Mouse (Mus musculus): ENCODE data around the gene Pigh.

Gene Pigh

DNA sequence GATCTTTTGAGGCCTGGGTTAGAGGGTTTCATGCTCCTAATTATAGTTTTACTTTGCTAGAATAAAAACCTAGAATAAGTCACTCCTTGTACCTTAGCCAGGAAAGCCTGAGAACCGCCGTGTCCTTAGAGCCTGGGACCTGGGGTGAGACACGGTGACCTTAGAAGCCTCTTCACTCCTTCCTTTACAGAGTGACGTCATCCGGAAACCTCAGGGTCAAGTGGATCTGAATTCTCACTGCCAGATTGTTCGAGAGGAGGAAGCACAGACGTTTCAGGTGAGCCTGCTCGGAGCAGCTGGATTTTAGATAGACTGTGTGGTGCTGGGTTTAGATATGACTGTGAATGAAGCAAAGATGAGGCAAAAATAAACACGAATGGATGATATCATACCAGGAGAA is 23.0 kb downstream of the Pigh start:
- no peak for DNase-seq

DNA sequence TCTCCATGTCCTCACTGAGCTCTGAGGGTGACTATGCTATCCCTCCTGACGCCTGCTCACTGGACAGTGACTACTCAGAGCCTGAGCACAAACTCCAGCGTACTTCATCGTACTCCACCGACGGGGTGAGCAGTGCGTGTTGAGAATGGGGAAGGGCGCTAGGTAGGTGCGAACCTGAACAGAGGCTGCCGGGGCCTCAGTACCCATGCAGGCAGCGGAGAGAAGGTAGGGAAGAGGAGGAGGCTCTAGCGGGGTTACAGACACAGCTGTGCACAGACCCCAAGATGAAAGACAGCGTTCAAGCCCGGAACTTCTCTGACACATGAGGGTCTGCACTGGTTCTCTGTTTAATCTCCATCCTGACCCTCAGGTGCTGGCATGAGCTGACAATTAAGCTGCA is 25.0 kb downstream of the Pigh start:
- no peak for DNase-seq

DNA sequence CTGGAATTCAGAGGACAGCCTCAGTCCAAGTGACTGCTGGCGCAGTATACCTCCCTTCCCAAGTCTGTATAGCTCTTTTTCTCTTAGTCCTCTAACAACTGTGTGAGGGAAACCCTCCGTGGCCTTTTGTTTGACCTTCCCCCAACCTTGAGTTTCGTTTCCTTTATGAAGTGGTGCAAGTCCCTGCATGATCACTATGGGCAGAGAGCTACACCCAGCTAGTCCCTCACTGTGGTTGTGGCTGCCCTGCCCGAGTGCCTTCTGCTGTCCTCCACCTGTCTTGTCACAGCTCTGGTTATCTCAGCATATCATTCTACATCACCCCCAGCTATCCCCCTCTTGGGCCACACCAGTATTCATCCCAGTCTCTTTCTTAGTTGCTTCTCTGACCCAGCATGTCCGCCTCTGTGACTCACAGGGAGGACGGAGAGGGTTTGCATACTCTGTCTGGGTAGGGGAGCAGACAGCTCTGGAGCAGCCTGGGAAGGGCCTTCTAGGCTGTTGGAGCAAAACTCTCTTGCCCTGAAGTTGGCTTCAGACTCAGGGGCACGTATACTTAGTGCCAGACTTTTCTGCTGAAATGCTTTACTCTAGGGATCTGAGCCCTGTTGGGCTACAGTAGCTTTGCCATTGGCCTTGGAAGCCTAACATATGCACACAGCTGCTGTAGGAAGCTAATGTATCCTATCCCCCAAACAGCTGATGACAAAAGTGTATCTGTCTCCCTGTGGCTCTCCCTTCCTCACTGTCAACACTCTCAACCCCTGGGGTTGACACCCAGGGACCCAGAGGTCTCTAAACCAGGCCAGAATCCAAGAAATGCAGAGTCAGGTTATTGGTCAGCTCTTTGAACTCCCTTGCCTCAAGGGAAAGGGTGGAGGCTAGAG is 28.4 kb downstream of the Pigh start:
- DNase-seq, result no peak

DNA sequence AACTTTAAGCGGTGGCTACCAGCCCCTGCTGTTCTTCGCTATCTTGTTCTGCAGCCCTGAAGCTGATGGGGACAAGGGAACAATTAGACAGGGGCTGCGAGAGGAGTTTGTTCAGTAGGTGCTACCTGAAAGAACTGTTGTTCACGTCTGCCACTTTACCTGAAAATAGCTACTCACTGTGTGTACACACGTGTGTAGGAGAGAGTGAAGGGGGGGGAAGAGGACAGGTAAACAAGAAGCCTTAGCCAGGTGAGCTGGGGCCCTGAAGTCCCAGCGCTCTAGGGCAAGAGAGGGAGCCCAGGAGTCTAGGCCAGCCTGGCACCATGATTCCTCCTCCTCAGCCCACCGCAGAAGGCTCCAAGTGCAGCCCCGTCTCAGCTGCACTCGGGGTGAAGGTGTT is 29.3 kb downstream of the Pigh start:
- DNase-seq, result no peak

DNA sequence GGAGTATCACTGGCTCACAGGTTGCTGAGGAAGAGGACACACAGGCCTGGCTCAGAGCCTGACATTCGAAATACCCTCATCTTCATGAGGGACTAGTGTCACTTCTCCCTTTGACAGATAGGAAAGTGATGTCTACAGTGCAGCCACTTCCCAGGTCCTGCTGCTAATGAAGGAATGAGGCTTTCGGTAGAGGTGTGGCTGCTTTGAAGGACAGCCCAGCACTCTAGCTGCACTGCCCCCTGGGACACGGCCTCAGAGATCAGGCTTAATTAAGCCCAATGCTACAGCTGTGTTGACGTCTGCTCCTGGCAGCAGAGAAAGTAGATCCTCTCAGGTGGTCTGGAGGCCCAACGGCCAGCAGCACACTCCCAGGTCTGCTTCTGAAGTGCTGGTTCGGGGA is 29.9 kb downstream of the Pigh start:
- DNase-seq, result no peak

DNA sequence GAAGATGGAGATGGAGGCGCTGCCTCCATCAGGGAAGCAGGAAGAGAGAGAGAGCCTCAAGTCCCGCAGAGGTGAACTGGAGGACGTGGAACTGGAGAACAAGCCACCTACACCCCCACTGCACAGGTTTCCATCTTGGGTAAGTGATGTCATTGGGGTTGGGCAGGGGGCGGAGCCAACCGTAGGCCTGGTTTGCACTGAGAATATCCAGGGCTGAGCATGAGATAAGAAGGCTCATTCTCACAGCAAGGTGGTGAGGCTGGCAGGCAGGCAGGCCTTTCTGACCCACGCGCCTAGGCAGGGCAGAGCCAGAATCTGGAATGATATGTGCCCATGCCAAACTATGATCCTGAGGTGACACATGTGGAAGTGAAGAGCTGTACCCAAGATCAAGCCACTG is 34.2 kb downstream of the Pigh start:
- DNase-seq, result no peak

DNA sequence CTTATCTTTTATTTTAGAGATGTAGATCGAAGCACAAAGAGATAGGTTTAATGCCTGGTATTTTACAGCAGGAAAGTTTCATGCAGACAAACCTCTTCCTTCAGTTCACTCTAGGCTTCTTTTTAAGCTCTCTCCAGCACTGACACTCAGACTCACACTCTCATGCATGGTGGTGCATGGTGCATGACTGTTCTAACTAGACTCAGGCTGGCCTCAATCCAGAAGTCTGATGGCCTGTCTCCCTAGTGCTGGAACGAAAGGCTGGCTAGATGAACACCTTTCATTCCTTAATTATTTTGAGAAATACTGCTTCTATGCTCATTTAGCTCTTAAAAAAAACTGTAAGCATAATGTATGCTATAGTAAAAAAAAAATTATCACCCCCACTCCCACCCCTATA is 37.4 kb downstream of the Pigh start:
- DNase-seq, result no peak

DNA sequence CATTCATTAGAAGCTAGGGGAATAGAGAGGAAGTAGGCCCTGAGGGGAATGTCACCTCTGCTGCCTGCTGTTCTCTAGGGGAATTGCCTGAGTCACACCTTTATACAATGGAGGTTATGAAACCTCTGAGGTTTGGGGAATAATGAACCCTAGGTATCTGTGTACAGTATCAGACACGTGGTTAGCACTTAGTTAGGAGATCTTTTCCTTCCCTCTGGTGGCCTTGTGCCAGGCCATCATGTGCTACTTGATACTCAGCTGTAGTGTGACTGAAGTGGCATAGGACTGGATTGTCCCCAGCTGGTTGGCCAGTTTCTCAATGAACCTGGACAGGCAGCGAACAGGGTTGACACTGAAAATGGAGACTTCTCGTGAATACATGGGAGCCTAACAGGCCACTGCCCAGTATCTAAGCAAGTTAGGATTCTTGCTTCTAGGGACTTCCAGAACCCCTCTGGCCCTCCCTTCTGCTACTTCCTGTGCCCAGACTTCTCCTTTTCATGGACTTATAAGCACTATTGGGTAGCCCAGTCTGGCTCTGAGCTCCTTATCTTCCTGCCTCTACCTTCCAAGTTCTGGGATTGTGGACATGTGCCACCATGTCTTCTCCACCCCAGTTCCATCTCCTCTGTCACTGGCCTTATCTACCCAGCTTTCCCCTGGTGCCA is 38.8 kb downstream of the Pigh start:
- DNase-seq, result no peak

DNA sequence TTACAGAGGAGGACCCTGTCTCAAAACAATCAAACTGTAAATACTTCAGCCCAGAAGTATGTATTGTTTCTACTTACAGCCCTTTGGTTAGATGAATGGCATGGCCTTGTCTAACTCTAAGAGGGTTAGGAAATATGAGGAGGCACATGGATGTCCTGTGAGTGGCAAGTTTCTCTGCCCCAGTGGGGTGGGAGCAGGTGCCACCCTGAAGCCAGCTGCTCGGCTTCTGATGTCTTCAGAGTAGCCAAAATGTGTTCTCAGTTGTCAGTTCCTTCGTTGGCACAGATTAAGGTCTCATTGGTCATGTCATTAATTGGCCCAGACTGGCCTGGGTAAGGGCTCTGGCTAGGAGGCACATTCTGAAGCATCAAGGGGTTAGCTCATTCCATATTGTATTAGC is 39.6 kb downstream of the Pigh start:
- no peak for DNase-seq

DNA sequence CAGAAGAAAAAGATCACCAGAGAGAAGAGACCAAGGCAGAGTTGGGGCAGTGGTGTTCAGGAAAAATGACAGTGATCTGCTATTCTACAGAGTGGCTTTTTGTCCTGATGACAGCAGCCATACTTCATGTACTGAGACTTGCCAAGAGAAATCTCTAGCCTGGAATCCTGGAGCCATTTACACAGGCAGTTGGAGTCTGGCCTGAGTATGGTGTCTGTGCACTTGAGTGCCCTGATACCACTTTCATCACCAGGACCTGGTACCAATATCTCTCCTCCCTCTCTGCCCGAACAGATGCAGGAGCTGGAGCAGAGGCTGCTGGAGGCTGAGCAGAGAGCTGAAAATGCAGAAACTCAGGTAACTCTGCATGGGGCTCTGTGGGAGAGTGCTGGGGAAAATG is 40.6 kb downstream of the Pigh start:
- DNase-seq, result no peak

DNA sequence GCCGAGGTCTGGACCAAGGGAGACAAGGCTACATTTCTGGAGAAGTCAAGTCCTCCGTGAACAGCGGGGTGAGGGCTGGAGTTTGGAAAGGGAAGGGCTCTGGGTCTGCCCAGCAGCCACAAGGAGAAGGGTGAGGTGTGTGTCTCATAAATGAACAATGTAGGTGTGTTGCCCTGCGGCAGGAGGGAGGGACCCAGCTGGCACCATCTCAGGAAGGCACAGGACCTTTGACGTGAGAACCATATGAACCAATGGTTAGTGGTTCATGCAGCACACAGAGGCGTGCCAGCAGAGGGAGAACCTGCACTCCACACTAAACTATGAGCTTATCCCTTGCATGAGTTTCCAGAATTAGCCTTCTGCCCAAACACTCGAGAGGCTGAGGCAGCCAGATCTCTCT is 42.2 kb downstream of the Pigh start:
- no peak for DNase-seq

DNA sequence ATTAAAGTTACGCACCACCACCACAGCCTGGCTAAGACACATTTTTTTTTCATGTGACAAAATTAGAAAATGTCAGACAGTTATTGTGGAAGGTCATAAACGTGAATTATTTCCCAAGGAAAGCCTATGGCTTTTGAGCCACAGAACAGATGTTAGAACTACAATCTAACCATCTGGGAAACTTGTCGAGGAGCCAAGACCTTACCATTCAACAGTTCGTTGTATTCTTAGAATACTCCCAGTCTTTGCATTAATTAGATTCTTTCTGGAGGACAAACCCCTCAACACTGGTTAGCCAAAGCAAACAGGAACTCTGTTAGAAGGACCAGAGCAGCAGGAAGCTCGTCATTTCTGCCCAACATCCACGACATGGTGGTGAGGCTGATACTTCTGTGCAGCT is 43.3 kb downstream of the Pigh start:
- no peak for DNase-seq

DNA sequence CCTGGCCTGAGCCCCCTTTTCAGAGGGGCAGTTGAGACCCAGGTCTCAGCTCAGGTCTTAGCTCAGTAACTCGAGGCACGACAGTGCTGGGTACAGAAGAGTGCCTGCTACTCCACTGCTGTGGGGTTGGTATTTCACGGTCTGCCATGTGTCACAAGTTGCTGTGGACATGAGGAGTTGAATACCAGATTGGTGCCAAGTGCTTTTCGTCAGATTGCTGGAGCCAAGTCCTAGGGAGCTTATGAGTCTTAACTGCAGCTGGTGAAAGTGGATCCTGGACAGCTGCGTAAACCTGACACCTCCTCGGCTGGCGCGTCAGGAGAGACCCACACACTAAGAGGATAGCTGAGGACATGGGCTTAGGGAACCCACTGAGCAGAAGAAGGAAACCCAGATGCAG is 44.8 kb downstream of the Pigh start:
- DNase-seq, result no peak

DNA sequence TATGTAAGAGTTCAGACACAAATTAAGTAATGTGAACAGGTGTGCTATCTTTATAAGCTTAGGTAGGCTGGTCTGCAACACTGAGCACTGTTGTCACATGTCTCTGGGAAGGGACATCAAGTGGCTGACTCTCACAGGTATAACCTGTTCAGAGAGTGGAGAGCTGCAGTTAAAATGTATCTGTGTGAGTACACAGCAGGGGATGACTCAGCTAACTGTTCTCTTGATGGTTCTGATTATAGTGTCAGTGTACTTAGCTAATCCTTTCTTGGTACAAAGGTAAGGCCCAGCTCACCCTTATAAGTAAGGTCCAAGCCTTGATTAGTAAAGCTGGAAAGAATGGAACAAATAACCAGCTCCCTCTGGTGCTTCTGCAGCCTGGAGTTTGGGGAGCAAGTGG is 48.0 kb downstream of the Pigh start:
- DNase-seq, result no peak

DNA sequence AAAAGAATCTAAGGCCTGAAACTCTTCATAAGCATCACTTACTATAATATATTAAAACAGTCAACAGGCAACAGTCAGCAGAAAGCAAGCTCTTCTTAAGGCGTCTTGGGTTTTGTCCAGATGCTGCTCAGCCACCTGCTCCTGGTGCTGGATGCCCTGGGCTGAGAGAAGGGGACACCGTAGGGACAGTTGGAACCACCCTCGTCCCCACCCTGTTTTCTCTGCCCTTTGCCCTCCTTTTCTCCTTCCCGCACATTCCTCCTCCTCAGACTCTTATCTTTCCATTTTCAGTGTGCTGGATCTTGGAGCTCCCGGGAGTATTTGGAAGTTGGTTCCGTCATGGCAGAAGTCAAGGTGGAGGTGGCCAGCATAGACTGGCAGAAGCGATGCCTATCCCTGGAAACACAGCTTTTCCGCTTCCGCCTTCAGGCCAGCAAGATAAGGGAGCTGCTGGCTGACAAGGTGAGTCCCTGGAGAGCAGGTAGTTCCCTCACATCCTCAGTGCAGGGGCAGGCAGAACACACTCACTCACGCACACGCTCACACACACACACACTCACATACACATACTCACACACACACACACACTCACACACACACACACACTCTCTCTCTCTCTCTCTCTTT is 49.1 kb downstream of the Pigh start:
- no peak for DNase-seq

DNA sequence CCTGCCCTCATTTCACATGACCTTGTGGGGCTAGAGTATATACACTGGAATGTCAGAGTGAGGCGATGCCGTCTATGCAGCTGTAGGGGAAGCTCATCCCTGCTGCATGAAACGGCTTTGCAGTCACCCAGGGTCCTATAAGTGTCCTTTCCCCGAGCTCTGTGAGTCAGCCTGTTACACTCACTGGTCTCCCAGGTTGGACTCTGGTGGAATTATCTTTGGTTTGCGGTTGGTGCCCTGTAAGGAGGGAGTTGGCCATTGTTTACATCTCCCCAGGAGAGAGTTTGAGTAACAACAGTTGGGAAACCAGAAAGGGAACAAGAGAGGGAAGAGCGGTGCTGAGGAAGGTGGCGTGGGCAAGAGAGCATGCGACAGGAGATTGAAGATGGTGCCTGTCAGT is 49.7 kb downstream of the Pigh start:
- no peak for DNase-seq

DNA sequence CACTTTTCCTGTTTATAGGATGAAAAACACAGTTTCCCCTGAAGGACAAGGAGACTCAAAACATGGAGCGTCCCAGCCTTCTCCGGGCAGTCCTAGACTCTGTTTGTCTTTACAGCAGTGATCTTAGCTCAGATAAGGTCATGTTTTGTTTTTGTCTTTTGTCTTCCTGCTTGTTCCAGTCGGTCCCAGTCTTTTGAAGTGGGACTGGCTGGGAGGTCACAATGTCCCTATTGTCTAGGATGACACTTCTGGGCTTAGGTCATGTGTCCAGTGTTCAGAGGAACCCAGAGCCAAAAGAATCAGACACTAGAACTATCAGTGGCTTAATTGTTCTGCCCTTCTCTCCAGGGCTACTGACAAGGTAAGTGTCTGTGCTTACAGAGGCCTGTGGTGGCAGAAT is 54.1 kb downstream of the Pigh start:
- no peak for DNase-seq

DNA sequence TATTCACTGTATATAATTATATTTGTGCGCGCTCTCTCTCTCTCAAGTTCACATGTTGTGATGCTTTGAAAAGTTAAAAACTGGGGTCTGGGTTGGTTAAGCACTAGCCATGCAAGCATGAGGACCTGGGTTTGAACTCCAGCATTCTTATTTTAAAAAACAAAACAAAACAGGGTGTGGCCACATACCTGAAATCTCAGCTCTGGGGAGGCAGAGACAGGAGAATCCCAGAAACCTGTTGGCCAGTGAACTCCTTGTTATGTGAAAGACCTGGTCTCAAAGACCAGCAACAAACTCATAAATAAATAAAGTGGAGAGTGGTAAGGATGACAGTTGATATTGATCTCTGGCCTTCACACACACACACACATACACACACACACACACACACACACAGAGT is 55.1 kb downstream of the Pigh start:
- DNase-seq, result no peak
